Mouse (Mus musculus): ENCODE data around the gene Sec11a.

DNA sequence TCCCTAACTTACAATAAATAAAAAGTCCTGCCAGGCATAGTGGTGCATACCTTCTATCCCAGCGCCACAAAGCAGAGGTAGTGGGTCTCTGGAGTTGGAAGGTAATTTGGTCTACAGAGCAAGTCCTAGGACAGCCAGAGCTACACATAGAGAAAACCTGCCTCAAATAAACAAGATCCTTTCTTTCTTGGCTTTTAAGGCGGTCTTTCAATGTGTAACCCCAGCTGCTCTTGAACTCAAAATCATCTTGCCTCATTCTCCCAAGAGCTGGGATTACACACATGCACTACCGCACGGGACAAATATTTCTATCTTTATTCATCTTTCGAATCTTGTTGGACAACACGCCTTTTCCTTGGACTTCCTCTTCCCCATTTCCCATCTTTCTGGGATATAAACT is 44.5 kb upstream of the Sec11a start:
- TF ChIP-seq POLR2A (IDR thresholded peaks at IDR 0.05; ENCODE audit: low read depth, low read length), result no peak
- no peak for TF ChIP-seq CTCF (IDR thresholded peaks at IDR 0.05; ENCODE audit: borderline replicate concordance, insufficient read depth, low read length)
